Mouse (Mus musculus) adipose tissue, adult 10 weeks (tissue): ENCODE data around the gene Nutm2. TPM values are rescaled to one million over a fixed set of nuclear protein-coding genes. Genes with fewer than 3 reads are reported as not detected.

ENCODE experiments used
- polyA plus RNA-seq: library from polyadenylated mRNA; stranded (reverse); fragments of 350-450 nt; fragmentation: Illumina TruSeq; extraction: RNeasy Lipid Tissue Mini Kit (QIAGEN cat#74804); gene quantifications from one replicate; pipeline ENCODE4 v1.2.3, GENCODE M21; 2014; ENCODE audit warnings: low read depth, low replicate concordance

Gene Nutm2
- not detected for polyA plus RNA-seq

DNA sequence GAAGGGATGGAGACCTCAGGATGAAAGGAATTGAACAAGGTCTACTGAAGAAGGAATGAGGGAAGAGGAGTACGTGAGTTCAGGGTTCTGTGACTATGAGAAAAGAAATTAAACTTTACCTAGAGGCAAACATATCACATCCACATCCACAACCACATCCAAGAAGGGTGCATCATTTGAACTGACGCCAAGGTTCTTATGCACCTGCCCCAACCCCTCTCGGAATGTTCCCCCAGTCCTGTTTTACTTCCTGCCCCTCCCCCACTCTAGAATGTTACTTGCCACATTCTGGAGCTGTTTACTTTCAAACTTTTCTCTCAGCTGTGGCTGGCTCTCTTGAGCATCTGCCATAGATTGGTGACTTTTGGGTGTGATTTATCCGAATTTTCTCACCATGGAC lies at the start of gene Nutm2:
Nutm2 (plus strand) TSS at position 301 of the 400 bp plus-strand sequence.

DNA sequence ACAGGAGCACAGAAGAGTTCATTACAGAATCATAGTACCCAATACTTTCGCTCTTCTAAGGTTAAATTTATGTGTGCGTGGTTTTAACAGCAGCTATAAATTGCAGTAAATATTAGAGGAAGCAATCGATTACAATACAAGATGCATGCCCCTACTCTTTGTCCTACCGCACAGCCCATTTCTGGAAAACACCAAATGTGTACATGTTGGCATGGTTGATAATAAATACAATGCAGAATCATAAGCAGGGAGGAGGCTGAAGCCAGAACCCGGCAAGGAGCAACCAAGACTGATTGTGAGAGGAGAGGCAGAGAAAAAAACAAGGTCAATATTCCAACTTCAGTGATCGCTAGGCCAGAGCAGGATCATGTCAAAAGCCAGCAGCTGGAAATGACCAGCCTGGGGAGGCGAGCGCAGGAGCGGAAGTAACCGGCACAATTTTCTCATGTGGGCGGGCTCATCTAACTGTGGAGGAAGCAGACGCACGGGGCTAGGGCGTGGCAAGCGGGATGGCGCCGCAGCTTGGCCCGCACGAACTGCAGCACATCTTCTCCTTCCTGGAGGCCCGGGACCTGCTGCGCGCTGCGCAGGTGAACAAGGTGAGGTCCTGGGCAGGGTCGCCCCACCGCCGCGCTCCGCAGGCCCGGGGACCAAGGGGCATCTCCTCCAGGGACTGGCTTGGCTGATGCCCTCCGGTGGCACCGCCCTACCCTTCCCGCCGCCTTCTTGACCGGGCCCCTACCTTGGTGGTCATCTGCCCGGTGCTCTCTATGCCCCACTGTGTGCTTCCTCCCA lies 49.5 kb upstream of the Nutm2 start, which contains the start of gene Fbxw17:
Fbxw17 (plus strand) TSS at position 476 of the 795 bp plus-strand sequence.

DNA sequence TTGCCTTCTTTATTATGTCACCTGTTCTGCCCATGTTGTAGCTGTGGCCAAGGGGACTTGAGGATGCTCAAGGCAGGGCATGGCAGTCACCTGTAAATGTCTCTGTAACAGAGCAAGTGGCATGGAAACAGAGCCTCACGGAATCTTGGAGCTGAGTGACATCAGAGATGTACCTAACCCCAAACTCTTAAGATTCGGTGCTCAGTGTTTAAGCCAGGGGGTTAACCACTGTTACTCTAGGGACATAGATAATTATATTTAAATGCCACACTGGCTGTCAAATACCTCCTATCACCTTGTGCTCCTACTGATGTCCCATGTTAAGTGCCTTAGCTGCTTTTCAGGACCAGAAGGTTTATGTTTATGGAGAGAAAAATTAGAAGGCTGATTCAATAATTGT lies 23.3 kb upstream of the Nutm2 start, which contains the start of gene Gm47429:
Gm47429 (minus strand) TSS at position 101 of the 400 bp plus-strand sequence.

Other genes starting within 250 kb of the Nutm2 start
- not detected for gene Gm906, start 217.0 kb upstream of the Nutm2 start, polyA plus RNA-seq
- gene Fbxw17, start 49.4 kb upstream of the Nutm2 start, polyA plus RNA-seq, result 15.8 TPM
- gene Gm47429, start 23.4 kb upstream of the Nutm2 start, polyA plus RNA-seq, result 1.1 TPM
- gene Gm904, start 175.9 kb downstream of the Nutm2 start, polyA plus RNA-seq, result not detected
- gene Gm8765, start 231.0 kb downstream of the Nutm2 start, polyA plus RNA-seq, result not detected